Mouse (Mus musculus) left cerebral cortex, postnatal 10 days (tissue): ENCODE measurements around the gene Tpcn2. TPM values are rescaled to one million over a fixed set of nuclear protein-coding genes. Genes with fewer than 3 reads are reported as not detected.
A peak's percentile ranks its signal among the peaks of the same experiment; 100 is the strongest.

Experiments
- DNase-seq, 2 experiments: peaks; one replicate each; pipeline ENCODE4 v3.0.0; 2021 to 2022; ENCODE audit warnings: low spot score in 2 of 2, mixed read lengths in 1 of 2; ENCODE audit errors: extremely low spot score in 1 of 2
- intact Hi-C: fragments of 180-260 bp; cut with DNase I; formaldehyde crosslinking; loops from one replicate; pipeline ENCODE4 v1.15.1; 2025
- total RNA-seq, 2 experiments: library from RNA; stranded (reverse); gene quantifications; 2 replicates each; pipeline ENCODE4 v1.2.3; 2021

The Tpcn2 gene
- total RNA-seq, 2 experiments from 2014 or later = 4.1 to 4.5 TPM

GRCm38 (mm10) chr7:145253986-145254630, 29.7 kb downstream of the Tpcn2 start:
- DNase-seq = no peak
- intact Hi-C loops = no loop called here

DNA sequence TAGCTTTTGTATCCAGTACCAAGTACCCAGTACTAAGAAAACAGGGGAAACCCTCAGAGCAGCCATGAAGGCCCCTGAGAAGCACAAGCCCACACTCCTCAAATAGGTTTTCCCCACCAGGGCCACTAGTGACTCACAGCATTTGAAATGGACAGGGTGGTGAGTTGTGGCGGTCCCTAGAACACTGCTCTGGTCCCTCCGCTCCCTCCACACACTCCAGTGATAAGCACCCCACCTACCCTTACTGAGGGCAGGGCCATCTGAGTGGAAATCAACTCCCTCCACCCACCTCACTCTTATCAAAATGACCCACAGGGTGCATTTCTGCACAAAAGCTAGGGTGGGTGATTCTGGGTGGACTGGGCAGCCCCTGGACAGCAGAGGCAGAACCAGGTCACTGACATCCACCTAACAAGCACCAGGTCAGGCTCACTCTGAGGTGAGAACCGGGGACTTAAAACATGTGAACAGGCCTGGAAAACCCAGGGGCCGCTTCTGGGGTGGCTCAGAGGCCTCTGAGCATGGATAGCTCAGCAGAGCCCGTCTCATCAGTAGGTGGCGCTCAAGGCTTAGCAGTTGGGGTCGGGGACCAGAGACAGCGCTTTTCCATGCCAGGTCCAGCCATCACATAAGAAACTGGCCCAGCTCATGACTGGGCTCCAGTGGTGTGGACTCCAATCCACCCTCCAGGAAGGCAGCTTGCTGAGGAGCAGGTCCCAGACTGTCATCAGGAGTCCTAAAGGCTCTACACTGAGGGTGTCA, 30.9 kb downstream of the Tpcn2 start:
- peak; percentile 63 to 89 for DNase-seq
- intact Hi-C loops = no loop called here

DNA sequence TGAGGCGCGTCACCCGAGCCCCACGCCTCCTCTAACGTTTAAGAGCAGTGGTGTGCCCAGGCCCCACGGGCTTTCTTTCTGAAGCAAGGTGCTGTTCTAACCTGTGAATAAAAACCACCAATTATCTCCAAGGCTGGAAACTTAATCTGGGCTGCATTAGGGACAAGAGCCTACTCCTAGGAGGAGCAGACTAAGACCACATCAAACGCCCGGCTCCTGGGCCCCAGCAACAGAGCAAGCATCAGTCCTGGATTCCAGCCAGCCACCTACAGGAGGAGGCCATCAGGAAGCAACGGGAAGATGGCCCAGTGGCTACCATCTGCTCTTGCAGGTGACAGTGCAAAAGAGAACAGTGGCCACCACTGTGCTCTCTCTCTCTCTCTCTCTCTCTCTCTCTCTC, 33.6 kb downstream of the Tpcn2 start:
- no peak for DNase-seq
- intact Hi-C loops = no loop called here

DNA sequence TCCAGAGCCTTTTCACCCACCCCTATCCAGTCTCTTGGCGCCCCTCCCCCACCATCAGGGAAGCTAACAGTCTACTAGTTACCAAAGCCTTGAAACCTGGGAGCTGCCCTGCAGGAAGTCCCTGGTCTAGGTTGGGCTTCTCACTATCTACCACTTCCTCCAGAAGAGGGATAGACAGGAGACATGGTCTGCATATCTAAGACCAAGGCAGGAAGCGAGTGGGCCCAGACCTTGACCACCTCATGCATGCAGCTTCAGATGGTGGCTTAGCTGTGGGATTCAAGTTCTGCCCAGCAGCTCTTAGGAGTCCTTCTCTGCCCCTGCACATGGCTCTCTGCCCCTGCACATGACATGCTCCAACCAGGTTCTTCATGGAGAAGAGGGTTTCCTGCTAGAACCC, 34.9 kb downstream of the Tpcn2 start:
- intact Hi-C loops = no loop called here
- no peak for DNase-seq

DNA sequence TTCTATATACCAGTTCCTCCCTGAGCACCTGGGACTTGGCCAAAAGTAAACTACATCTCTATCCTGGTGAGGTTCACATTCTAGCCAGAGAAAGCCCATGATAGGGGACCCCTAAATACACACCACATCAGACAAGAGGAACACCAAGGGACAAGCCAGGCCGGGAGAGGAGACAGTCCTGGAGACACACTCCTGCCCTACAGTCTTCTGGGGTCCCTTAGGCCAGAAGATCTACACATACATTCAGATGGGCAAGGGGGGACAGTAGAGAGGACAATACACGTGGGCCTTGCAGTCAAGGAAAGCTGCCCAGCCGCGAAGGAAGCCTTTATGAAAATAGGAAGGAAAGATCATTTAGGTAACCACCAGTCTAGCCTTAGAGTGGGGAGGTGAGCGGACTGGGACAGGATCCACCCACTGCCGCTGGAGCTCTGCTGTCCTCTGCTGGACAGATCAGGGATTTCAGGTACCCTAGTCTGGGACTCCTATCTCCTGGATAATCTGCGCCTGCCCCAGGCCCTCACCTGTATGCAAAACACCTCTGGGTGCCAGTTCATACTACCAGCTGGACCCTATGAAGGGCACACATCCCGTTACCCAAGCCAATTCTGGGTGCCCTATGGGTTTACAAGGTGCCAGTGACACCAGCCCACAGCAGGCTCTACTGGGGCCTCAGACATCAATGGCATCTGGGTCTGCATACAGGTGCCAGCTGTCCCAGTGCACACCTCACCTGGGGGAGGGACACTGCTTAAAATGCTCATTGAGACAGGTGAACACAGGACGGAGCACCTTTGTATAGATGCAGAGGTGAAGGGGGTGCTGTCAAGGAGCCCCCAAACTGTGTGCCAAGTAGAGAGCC, 40.7 kb downstream of the Tpcn2 start:
- intact Hi-C loops = loop anchor here (1.0 kb wide), 1 partner anchor 304 kb away; the partner anchor contains the start of gene Ccnd1
- DNase-seq = peak; percentile 41 to 80

DNA sequence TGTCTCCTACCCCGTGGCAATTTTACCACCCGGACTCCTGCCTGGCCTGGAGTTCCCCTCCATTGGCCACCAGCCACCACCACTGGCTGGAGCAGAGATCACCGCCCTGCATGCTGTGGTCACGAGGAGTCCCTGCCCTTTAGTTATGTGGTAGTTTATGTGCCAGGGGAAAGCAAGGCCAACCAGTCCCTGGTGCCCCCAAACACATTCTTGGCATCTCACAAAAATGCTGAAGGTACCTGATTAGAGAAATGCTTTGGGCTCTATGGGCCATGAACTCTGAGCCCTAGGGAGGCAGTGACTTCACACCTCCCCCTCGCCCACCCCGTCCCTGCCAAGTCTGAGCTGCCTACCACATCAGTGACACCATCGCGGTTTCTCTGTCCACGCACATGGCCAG, 41.8 kb downstream of the Tpcn2 start:
- no peak for DNase-seq
- intact Hi-C loops = no loop called here

GRCm38 (mm10) chr7:145240929-145241328, 42.9 kb downstream of the Tpcn2 start:
- no peak for DNase-seq
- intact Hi-C loops = no loop called here

- DNase-seq = no peak
- intact Hi-C loops = no loop called here
Measured at GRCm38 (mm10) chr7:145239736-145240505, 43.9 kb downstream of the Tpcn2 start.

- no peak for DNase-seq
- intact Hi-C loops = no loop called here
Measured at GRCm38 (mm10) chr7:145239145-145239544, 44.7 kb downstream of the Tpcn2 start.

DNA sequence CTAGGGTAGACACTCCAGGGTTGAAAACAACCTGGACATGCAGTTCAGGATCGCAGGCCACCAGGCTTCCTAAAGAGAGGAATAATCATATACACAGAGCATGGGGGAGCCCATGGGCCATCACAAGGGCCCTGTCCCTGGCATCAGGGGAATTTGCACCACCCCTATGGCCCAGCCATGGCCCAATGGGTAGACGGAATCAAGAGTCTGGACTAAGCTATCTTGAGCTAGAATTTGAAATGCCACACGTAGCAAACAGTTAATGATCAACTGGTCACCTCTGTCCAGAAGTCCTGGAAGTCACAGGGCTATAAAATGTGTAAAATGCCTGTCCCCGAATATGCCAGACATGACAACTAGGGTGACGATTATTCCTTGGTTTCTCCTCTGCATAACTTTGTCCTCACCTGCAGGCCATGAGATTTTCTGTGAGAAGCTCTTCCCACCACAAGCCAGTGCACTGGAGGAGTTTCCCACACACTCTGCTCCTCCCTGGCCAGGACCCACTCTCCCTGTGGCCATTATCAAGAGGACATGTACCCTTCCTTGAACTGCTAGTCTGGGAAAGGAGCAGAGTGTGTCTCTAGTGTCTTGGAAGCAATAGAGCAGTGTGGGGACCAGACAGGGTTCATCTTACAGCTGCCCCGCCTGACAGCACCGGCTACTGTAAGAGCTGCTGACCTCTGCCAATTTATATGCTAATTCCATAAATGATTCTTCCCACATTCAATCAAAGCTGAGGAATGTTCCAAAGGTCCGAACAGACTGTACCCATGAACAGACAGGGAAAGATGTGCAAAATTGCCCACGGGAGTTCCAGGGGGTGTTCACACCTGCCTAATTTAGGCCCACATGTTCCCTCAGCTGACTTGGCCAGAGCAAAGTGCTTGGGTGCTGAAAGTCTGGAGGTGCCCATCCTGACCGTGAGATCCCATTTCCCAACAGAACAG, 48.7 kb downstream of the Tpcn2 start:
- intact Hi-C loops = no loop called here
- DNase-seq = no peak

DNA sequence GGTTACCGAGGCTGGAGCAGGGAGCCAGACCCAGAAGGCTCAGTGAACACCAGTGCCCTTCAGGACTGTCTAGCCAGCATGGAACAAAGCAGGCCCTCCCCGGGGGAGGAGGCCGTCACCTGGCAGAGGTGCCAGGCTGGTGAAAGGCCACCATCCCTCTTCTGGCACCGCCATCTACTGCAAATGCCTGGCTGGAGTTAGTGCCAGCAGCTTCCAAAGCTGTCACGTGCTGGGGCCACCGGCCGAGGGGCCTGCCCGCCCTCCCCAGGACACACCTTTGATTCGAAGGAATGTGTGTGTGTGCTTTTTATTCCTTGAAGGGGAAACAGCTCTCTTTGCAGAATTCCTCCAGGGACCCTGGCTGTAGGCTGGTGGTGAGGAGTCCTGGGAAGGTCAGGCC, 52.2 kb downstream of the Tpcn2 start:
- intact Hi-C loops = no loop called here
- DNase-seq = no peak

GRCm38 (mm10) chr7:145226641-145227040, 57.2 kb downstream of the Tpcn2 start:
- intact Hi-C loops = no loop called here

DNA sequence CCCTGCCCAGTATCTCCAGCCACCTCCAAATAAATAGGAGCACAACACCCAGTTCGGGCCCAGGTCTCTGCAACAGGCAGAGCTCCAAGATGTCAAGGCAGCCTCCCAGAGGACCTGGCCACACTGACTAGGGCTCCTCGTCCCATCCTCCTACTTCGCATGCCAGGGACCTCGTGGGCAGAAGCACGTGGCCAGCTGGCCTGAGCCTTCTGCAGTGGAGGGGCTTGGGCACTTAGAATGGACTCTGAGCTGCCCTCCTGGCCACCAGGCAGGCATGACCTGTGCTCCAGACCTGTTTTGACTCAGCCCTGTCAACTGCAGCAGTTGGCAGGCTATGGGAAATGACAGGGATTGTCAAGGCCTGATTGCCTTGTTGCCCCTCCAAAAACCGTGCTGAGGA, 58.2 kb downstream of the Tpcn2 start:
- intact Hi-C loops = no loop called here
- no peak for DNase-seq

More at GRCm38 (mm10) chr7:145226641-145227040, 57.2 kb downstream of the Tpcn2 start:
- no peak for DNase-seq

DNA sequence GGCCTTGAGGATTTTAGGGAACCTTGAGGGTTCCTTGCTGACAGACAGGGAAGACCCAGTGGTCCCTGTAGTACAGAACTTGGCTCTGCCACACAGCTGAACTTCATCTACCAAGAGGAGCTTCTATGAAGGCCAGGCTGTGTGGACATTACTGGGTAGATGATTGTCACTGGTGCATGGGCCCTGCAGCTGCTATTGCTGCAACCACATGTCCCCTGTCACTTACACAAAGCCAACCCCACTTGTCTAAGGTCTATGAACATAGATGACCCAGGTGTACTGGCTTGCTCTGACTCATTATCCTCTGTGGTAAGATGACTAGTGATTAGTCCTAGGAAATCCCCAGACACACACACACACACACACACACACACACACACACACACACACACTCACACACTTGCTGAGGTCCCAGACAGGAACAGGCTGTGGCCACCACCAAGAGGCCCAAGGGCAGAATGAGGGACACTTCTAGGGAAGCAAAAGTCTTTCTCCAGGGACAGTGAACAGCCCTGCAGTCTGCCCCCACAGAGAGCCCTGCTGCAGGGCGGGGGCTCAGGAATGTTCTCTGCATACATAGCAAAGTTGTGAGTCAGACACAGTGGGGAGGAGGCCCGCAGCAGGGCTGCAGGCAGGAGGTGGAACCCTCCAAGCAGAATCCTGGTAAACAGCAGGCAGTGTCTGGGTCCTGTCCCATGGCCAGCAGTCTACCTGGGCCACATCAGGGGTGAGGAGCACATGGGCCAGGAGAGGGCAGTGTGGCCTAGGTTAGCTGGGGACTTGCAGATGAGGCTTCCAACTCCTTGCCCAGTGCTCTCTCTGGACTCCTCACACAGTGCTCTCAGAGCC, 61.7 kb downstream of the Tpcn2 start:
- DNase-seq = peak in 1 of 2 experiments; percentile 59
- intact Hi-C loops = no loop called here

- DNase-seq = no peak
- intact Hi-C loops = no loop called here
Measured at GRCm38 (mm10) chr7:145221346-145221745, 62.5 kb downstream of the Tpcn2 start.

- intact Hi-C loops = no loop called here
Measured at GRCm38 (mm10) chr7:145219420-145219831, 64.4 kb downstream of the Tpcn2 start.

GRCm38 (mm10) chr7:145216591-145216990, 67.2 kb downstream of the Tpcn2 start:
- no peak for DNase-seq
- intact Hi-C loops = no loop called here

More at GRCm38 (mm10) chr7:145219420-145219831, 64.4 kb downstream of the Tpcn2 start:
- peak in 1 of 2 experiments; percentile 46 for DNase-seq
